Mouse (Mus musculus): Measurements from ENCODE around the gene Macrod2. TPM values are rescaled to one million over a fixed set of nuclear protein-coding genes. Genes with fewer than 3 reads are reported as not detected.
A peak's percentile ranks its signal among the peaks of the same experiment; 100 is the strongest.

The Macrod2 gene
- polyA plus RNA-seq, 1 experiment from 2014 or later, result 22.7 TPM

DNA sequence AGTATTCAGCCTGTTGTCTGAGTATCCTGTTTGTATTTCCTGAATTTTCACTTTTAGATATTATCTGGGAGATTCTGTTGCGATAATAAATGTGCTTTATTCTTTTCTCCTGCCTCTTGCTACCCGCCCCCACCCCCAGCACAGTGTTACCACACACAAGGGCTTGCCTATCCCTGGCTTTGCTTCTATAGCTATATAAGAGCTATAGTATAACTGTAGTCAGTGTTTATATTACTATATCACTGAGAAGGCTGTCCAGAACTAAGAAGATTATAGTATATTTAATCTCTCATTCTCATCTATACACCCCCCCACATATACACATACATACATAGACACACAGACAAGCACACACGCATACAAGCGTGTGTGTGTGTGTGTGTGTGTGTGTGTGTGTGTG, 374.4 kb downstream of the Macrod2 start:
- no peaks in the 10 kb centered on the region for H3K4me1 ChIP-seq (ENCODE audit: insufficient read depth, low read depth, low read length)
- ATAC-seq (no peak), DNase-seq (ENCODE audit: low spot score) (no peak)
- no peak overlapping the region for H3K4me3 ChIP-seq (ENCODE audit: low read depth, low read length)
- H3K9ac ChIP-seq (replicated peaks; ENCODE audit: low read depth), result no peak overlapping the region
- no peaks in the 10 kb centered on the region for H3K27me3 ChIP-seq (replicated peaks; ENCODE audit: insufficient read depth, low read length)
- H3K36me3 ChIP-seq (ENCODE audit: insufficient read depth, low read length), result no peaks in the 10 kb centered on the region
- 67% methylated on average over 4 of the region's 4 CpGs for WGBS
- TF ChIP-seq CTCF (IDR thresholded peaks at IDR 0.05) (no peak), EP300 (IDR thresholded peaks at IDR 0.05) (no peak)
- no peaks in the 10 kb centered on the region for H3K9me3 ChIP-seq (ENCODE audit: low read length)
- no peak overlapping the region for H3K4me2 ChIP-seq (replicated peaks; ENCODE audit: low read depth, low read length)
- no peak overlapping the region for H3K27ac ChIP-seq (ENCODE audit: low read length)

DNA sequence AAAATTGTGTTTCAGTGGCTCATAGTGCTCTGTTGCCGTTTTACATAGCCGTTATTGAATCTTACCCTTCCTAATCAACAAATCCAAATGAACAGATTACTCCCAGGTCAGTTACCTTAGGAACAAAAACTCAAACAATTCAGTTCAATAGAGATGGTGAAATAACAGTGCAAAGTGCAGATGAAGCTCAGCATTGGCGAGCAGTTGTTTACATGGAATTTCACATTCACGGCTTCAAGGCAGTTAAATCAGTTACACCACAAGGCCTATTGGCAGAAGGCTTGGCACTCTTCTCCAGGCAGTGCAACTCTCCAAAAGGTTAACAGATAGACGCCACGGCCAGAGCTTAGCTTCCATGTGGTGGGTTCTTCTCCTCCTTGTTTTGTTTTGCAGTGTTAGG, 377.7 kb downstream of the Macrod2 start:
- no peaks in the 10 kb centered on the region for H3K4me1 ChIP-seq (ENCODE audit: insufficient read depth, low read depth, low read length)
- H3K4me2 ChIP-seq (replicated peaks; ENCODE audit: low read depth, low read length), result no peak overlapping the region
- no peak overlapping the region for H3K27ac ChIP-seq (ENCODE audit: low read length)
- ATAC-seq (no peak), DNase-seq (ENCODE audit: low spot score) (no peak)
- H3K36me3 ChIP-seq (ENCODE audit: insufficient read depth, low read length), result no peaks in the 10 kb centered on the region
- no peaks in the 10 kb centered on the region for H3K9me3 ChIP-seq (ENCODE audit: low read length)
- 79% methylated on average over 6 of the region's 6 CpGs for WGBS
- H3K4me3 ChIP-seq (ENCODE audit: low read depth, low read length), result no peak overlapping the region
- TF ChIP-seq CTCF (IDR thresholded peaks at IDR 0.05), result no peak
- TF ChIP-seq EP300 (IDR thresholded peaks at IDR 0.05), result no peak
- H3K9ac ChIP-seq (replicated peaks; ENCODE audit: low read depth), result no peak overlapping the region
- H3K27me3 ChIP-seq (replicated peaks; ENCODE audit: insufficient read depth, low read length), result no peaks in the 10 kb centered on the region

DNA sequence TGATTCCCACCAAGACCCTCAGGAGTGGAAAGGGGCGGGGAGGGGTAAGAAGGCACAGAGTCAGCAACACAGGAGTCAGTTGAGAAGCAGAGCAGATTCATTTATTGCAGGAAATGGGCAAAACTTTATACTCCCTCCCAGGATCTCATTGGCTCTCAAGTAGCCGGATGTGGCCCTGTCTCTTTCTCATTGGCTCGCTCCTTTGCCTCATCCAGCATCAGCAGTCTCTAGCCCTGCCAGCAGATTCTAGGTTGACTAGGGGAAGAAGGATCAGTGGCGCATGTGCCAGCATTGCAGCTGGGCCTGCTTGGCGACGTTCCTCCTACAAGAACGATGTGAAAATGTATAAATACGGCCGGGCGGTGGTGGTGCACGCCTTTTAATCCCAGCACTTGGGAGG, 378.3 kb downstream of the Macrod2 start:
- Histone ChIP-seq H3K4me1 (ENCODE audit: insufficient read depth, low read depth, low read length) (no peaks in the 10 kb centered on the region), H3K9me3 (ENCODE audit: low read length) (no peaks in the 10 kb centered on the region), H3K9ac (replicated peaks; ENCODE audit: low read depth) (no peak overlapping the region), H3K27me3 (replicated peaks; ENCODE audit: insufficient read depth, low read length) (no peaks in the 10 kb centered on the region), H3K4me2 (replicated peaks; ENCODE audit: low read depth, low read length) (no peak overlapping the region), H3K4me3 (ENCODE audit: low read depth, low read length) (no peak overlapping the region), H3K27ac (ENCODE audit: low read length) (no peak overlapping the region), H3K36me3 (ENCODE audit: insufficient read depth, low read length) (no peaks in the 10 kb centered on the region)
- no peak for TF ChIP-seq EP300 (IDR thresholded peaks at IDR 0.05)
- TF ChIP-seq CTCF (IDR thresholded peaks at IDR 0.05), result no peak
- WGBS, result 91% methylated on average over 11 of the region's 11 CpGs
- ATAC-seq (no peak), DNase-seq (ENCODE audit: low spot score) (no peak)

DNA sequence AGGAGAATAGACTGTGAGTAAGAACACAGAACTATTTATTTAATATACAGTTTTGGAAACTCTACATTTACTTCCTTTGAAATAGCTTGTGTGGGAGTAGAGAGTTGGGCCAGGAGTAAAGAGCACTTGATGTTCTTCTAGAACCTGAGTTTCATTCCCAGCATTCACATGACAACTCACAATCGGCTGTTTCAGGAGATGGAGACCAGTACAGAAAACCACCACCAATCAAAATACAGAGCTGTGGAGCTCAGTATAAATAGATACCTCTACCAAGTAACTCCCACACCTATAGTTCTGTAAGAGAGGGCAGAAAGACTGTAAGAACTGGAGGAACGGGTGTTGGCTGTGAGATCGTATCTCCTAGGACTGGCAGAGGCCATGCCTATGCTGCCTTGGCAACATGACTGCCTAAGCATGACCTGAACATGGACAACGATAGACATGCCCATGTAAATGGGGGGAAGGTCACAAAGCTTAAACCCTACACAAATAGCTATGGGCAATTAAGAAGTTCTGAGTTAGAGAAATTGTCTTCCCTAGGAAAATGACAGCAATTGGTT, 379.8 kb downstream of the Macrod2 start:
- Histone ChIP-seq H3K27ac (ENCODE audit: low read length) (no peak overlapping the region), H3K9ac (replicated peaks; ENCODE audit: low read depth) (no peak overlapping the region), H3K36me3 (ENCODE audit: insufficient read depth, low read length) (no peaks in the 10 kb centered on the region), H3K27me3 (replicated peaks; ENCODE audit: insufficient read depth, low read length) (no peaks in the 10 kb centered on the region), H3K9me3 (ENCODE audit: low read length) (no peaks in the 10 kb centered on the region), H3K4me1 (ENCODE audit: insufficient read depth, low read depth, low read length) (no peaks in the 10 kb centered on the region), H3K4me2 (replicated peaks; ENCODE audit: low read depth, low read length) (no peak overlapping the region), H3K4me3 (ENCODE audit: low read depth, low read length) (no peak overlapping the region)
- TF ChIP-seq CTCF (IDR thresholded peaks at IDR 0.05) (no peak), EP300 (IDR thresholded peaks at IDR 0.05) (no peak)
- ATAC-seq, result no peak
- WGBS, result 62% methylated on average over 4 of the region's 4 CpGs
- DNase-seq (ENCODE audit: low spot score), result no peak

DNA sequence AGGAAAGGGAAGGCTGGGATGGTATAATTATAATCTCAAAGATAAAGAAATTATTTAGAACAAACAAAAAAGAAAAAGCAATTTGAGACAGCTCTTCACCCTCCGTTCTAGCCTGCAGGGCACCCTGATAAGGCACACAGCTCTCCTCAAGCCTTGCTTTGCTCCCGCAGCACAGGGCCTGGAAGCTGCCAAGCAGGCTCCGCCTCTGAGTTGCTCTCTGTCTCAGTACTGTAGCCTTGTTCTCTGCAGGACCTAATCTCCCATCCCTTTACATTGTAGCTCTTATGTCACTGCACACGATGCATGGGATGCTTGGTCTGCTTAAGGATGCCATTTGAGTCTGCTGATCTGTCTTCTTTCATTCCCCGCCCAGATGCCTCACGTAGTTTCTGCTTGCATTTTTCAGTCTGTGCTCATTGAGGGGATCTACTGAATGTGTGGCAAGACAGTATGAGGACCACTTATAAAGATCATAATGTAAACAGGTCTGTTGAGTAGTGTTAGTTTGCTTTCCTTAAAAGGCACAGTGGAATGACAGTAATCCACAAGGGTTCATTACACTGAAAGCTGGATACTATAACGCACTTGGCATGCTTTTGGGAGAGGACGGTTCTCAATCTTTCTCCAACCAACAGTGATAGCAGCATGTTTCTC, 380.5 kb downstream of the Macrod2 start:
- H3K9ac ChIP-seq (replicated peaks; ENCODE audit: low read depth), result no peak overlapping the region
- no peaks in the 10 kb centered on the region for H3K4me1 ChIP-seq (ENCODE audit: insufficient read depth, low read depth, low read length)
- H3K4me3 ChIP-seq (ENCODE audit: low read depth, low read length), result no peak overlapping the region
- no peak overlapping the region for H3K27ac ChIP-seq (ENCODE audit: low read length)
- H3K27me3 ChIP-seq (replicated peaks; ENCODE audit: insufficient read depth, low read length), result no peaks in the 10 kb centered on the region
- ATAC-seq, result peak; percentile 92
- TF ChIP-seq EP300 (IDR thresholded peaks at IDR 0.05) (peak; percentile 99), CTCF (IDR thresholded peaks at IDR 0.05) (no peak)
- no peaks in the 10 kb centered on the region for H3K9me3 ChIP-seq (ENCODE audit: low read length)
- no peak overlapping the region for H3K4me2 ChIP-seq (replicated peaks; ENCODE audit: low read depth, low read length)
- 33% methylated on average over 8 of the region's 8 CpGs for WGBS
- no peaks in the 10 kb centered on the region for H3K36me3 ChIP-seq (ENCODE audit: insufficient read depth, low read length)
- DNase-seq (ENCODE audit: low spot score), result peak; percentile 48

DNA sequence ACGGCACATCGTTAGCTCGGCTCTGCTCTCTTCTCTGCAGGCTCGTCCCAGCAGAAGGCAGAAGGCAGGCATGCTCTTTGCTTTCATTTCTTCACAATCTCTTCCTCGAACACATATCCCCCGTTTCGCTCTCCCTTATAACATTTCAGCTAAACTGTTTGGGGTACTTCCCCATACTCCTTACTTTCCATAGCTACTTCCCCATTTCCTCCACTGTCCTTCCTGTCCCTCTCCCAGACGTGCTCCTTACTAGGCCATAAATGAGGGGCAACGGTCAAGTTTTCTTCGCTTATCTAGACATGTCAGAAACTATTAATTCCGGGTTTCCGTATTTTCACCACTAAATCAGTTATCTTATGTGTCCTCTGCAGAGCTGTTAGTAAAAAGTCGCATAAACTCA, 383.1 kb downstream of the Macrod2 start:
- WGBS, result 71% methylated on average over 13 of the region's 13 CpGs
- TF ChIP-seq CTCF (IDR thresholded peaks at IDR 0.05) (no peak), EP300 (IDR thresholded peaks at IDR 0.05) (no peak)
- ATAC-seq, result no peak
- Histone ChIP-seq H3K4me3 (ENCODE audit: low read depth, low read length) (no peak overlapping the region), H3K4me1 (ENCODE audit: insufficient read depth, low read depth, low read length) (no peaks in the 10 kb centered on the region), H3K27me3 (replicated peaks; ENCODE audit: insufficient read depth, low read length) (no peaks in the 10 kb centered on the region), H3K4me2 (replicated peaks; ENCODE audit: low read depth, low read length) (no peak overlapping the region), H3K9ac (replicated peaks; ENCODE audit: low read depth) (no peak overlapping the region), H3K36me3 (ENCODE audit: insufficient read depth, low read length) (no peaks in the 10 kb centered on the region), H3K9me3 (ENCODE audit: low read length) (no peaks in the 10 kb centered on the region), H3K27ac (ENCODE audit: low read length) (no peak overlapping the region)
- no peak for DNase-seq (ENCODE audit: low spot score)

Measured in lung, postnatal 0 days (tissue).